Mouse (Mus musculus): ENCODE results near the gene Fntb. TPM values are rescaled to one million over a fixed set of nuclear protein-coding genes. Genes with fewer than 3 reads are reported as not detected.

The Fntb gene
- polyA plus RNA-seq, 1 experiment: 81.0 TPM

DNA sequence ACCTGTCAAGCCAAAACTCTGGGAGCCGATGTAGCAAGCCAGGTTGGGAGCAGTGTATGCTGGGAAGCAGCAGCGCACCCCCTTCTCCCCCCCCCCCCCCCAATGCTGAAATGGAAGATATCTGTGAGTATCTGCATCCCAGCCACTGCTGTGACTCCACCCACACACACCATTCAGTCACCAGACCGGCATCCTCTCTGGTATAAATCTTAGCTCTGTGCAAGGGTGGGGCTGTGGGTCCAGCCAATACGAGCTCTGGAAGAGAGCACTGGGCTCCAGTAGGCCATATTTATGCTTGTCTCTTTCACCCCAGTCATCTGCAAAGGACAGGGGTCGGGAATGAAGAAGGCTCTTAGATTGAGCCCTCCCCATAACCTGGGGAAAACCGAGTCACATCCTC, 155.0 kb downstream of the Fntb start:
- TF ChIP-seq CTCF (IDR thresholded peaks at IDR 0.05; ENCODE audit: low read depth, low read length): no peak
- no peak for TF ChIP-seq EP300 (IDR thresholded peaks at IDR 0.05; ENCODE audit: insufficient read depth, low read depth, low read length)
- TF ChIP-seq POLR2A (IDR thresholded peaks at IDR 0.05; ENCODE audit: insufficient read depth, low read length): no peak
- Histone ChIP-seq H3K4me3 (ENCODE audit: low read depth, low read length) (no peak overlapping the region), H3K27ac (ENCODE audit: insufficient read depth, low read length) (peak overlapping the region; percentile 0; the same call in 1 of the 2 replicates)

GRCm38 (mm10) chr12:76920990-76921389, 155.6 kb downstream of the Fntb start:
- Histone ChIP-seq H3K27ac (ENCODE audit: insufficient read depth, low read length) (peak overlapping the region; percentile 0; the same call in 1 of the 2 replicates), H3K4me3 (ENCODE audit: low read depth, low read length) (no peak overlapping the region), H3K27me3 (ENCODE audit: control insufficient read depth, insufficient read depth, low read length, poor library complexity, severe bottlenecking) (no peaks in the 10 kb centered on the region), H3K9ac (ENCODE audit: low read depth, poor library complexity, severe bottlenecking) (no peak overlapping the region), H3K9me3 (replicated peaks; ENCODE audit: control insufficient read depth, insufficient read depth, low read length, poor library complexity, severe bottlenecking) (no peaks in the 10 kb centered on the region), H3K36me3 (ENCODE audit: control insufficient read depth, insufficient read depth, low read length, poor library complexity, severe bottlenecking) (no peaks in the 10 kb centered on the region), H3K4me1 (ENCODE audit: control insufficient read depth, insufficient read depth, low read length) (peaks cover 12% of the 10 kb centered on the region)
- TF ChIP-seq POLR2A (IDR thresholded peaks at IDR 0.05; ENCODE audit: insufficient read depth, low read length) (no peak), EP300 (IDR thresholded peaks at IDR 0.05; ENCODE audit: insufficient read depth, low read depth, low read length) (no peak), CTCF (IDR thresholded peaks at IDR 0.05; ENCODE audit: low read depth, low read length) (no peak)

More for the DNA sequence above, 155.0 kb downstream of the Fntb start:
- Histone ChIP-seq H3K4me1 (ENCODE audit: control insufficient read depth, insufficient read depth, low read length) (peaks cover 14% of the 10 kb centered on the region), H3K27me3 (ENCODE audit: control insufficient read depth, insufficient read depth, low read length, poor library complexity, severe bottlenecking) (no peaks in the 10 kb centered on the region), H3K9ac (ENCODE audit: low read depth, poor library complexity, severe bottlenecking) (no peak overlapping the region), H3K9me3 (replicated peaks; ENCODE audit: control insufficient read depth, insufficient read depth, low read length, poor library complexity, severe bottlenecking) (no peaks in the 10 kb centered on the region), H3K36me3 (ENCODE audit: control insufficient read depth, insufficient read depth, low read length, poor library complexity, severe bottlenecking) (no peaks in the 10 kb centered on the region)

DNA sequence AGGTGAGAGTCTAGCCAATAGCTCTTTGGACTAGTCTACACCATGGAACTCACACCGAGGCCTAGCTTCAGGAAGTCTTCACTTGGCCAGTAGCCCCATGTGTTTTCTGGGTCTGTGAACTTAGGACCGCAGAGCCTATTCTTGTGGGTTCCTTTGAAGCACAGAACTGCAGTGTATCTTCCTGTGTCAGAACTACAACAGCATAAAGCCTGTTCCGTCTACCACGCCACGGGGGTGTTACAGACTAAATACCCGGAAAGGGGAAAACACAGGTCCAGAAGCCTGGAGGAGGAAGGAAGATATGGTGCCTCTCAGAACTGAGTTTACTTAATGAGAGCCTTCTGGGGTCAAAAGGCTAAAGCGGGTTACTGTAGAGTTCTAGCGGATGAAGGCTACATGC, 157.7 kb downstream of the Fntb start:
- no peaks in the 10 kb centered on the region for H3K9me3 ChIP-seq (replicated peaks; ENCODE audit: control insufficient read depth, insufficient read depth, low read length, poor library complexity, severe bottlenecking)
- TF ChIP-seq POLR2A (IDR thresholded peaks at IDR 0.05; ENCODE audit: insufficient read depth, low read length) (no peak), CTCF (IDR thresholded peaks at IDR 0.05; ENCODE audit: low read depth, low read length) (no peak), EP300 (IDR thresholded peaks at IDR 0.05; ENCODE audit: insufficient read depth, low read depth, low read length) (no peak)

GRCm38 (mm10) chr12:76924904-76925604, 159.7 kb downstream of the Fntb start:
- no peak overlapping the region for H3K4me3 ChIP-seq (ENCODE audit: low read depth, low read length)
- TF ChIP-seq CTCF (IDR thresholded peaks at IDR 0.05; ENCODE audit: low read depth, low read length): no peak
- no peak for TF ChIP-seq EP300 (IDR thresholded peaks at IDR 0.05; ENCODE audit: insufficient read depth, low read depth, low read length)
- TF ChIP-seq POLR2A (IDR thresholded peaks at IDR 0.05; ENCODE audit: insufficient read depth, low read length): no peak
- no peak overlapping the region for H3K27ac ChIP-seq (ENCODE audit: insufficient read depth, low read length)
- H3K4me1 ChIP-seq (ENCODE audit: control insufficient read depth, insufficient read depth, low read length): peaks cover 3% of the 10 kb centered on the region
- no peaks in the 10 kb centered on the region for H3K27me3 ChIP-seq (ENCODE audit: control insufficient read depth, insufficient read depth, low read length, poor library complexity, severe bottlenecking)
- no peaks in the 10 kb centered on the region for H3K36me3 ChIP-seq (ENCODE audit: control insufficient read depth, insufficient read depth, low read length, poor library complexity, severe bottlenecking)
- H3K9me3 ChIP-seq (replicated peaks; ENCODE audit: control insufficient read depth, insufficient read depth, low read length, poor library complexity, severe bottlenecking): no peaks in the 10 kb centered on the region
- H3K9ac ChIP-seq (ENCODE audit: low read depth, poor library complexity, severe bottlenecking): no peak overlapping the region

More for the DNA sequence above, 157.7 kb downstream of the Fntb start:
- Histone ChIP-seq H3K4me3 (ENCODE audit: low read depth, low read length) (no peak overlapping the region), H3K27me3 (ENCODE audit: control insufficient read depth, insufficient read depth, low read length, poor library complexity, severe bottlenecking) (no peaks in the 10 kb centered on the region), H3K36me3 (ENCODE audit: control insufficient read depth, insufficient read depth, low read length, poor library complexity, severe bottlenecking) (no peaks in the 10 kb centered on the region), H3K27ac (ENCODE audit: insufficient read depth, low read length) (no peak overlapping the region), H3K4me1 (ENCODE audit: control insufficient read depth, insufficient read depth, low read length) (peaks cover 7% of the 10 kb centered on the region), H3K9ac (ENCODE audit: low read depth, poor library complexity, severe bottlenecking) (no peak overlapping the region)

GRCm38 (mm10) chr12:76926338-76926945, 161.1 kb downstream of the Fntb start:
- Histone ChIP-seq H3K4me1 (ENCODE audit: control insufficient read depth, insufficient read depth, low read length) (peaks cover 3% of the 10 kb centered on the region), H3K4me3 (ENCODE audit: low read depth, low read length) (no peak overlapping the region)
- TF ChIP-seq CTCF (IDR thresholded peaks at IDR 0.05; ENCODE audit: low read depth, low read length) (no peak), EP300 (IDR thresholded peaks at IDR 0.05; ENCODE audit: insufficient read depth, low read depth, low read length) (no peak), POLR2A (IDR thresholded peaks at IDR 0.05; ENCODE audit: insufficient read depth, low read length) (no peak)

DNA sequence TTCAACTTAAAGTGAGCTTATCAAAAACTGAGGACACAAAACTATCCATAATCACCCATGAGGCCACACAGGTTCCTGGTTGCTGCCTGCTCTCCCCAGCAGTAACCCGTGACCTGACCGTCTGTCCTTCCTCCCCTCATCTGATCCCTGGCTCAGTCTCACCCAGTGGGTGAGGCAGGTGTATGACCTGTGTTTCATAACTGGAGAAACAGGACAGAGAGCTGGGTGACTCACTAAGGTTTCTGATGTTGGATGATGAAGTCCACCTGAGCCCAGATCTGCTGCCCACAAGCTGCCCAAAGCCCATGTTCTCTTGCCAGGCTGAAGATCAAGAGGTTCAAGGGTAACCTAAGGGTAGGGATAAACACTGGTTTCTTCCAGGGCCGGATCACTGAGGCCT, 161.6 kb downstream of the Fntb start:
- Histone ChIP-seq H3K27ac (ENCODE audit: insufficient read depth, low read length) (no peak overlapping the region), H3K9ac (ENCODE audit: low read depth, poor library complexity, severe bottlenecking) (no peak overlapping the region), H3K9me3 (replicated peaks; ENCODE audit: control insufficient read depth, insufficient read depth, low read length, poor library complexity, severe bottlenecking) (no peaks in the 10 kb centered on the region), H3K27me3 (ENCODE audit: control insufficient read depth, insufficient read depth, low read length, poor library complexity, severe bottlenecking) (no peaks in the 10 kb centered on the region), H3K36me3 (ENCODE audit: control insufficient read depth, insufficient read depth, low read length, poor library complexity, severe bottlenecking) (no peaks in the 10 kb centered on the region), H3K4me1 (ENCODE audit: control insufficient read depth, insufficient read depth, low read length) (peaks cover 8% of the 10 kb centered on the region), H3K4me3 (ENCODE audit: low read depth, low read length) (no peak overlapping the region)
- TF ChIP-seq POLR2A (IDR thresholded peaks at IDR 0.05; ENCODE audit: insufficient read depth, low read length): no peak
- no peak for TF ChIP-seq EP300 (IDR thresholded peaks at IDR 0.05; ENCODE audit: insufficient read depth, low read depth, low read length)
- TF ChIP-seq CTCF (IDR thresholded peaks at IDR 0.05; ENCODE audit: low read depth, low read length): no peak

More at GRCm38 (mm10) chr12:76926338-76926945, 161.1 kb downstream of the Fntb start:
- H3K36me3 ChIP-seq (ENCODE audit: control insufficient read depth, insufficient read depth, low read length, poor library complexity, severe bottlenecking): no peaks in the 10 kb centered on the region
- no peaks in the 10 kb centered on the region for H3K9me3 ChIP-seq (replicated peaks; ENCODE audit: control insufficient read depth, insufficient read depth, low read length, poor library complexity, severe bottlenecking)
- H3K27ac ChIP-seq (ENCODE audit: insufficient read depth, low read length): no peak overlapping the region
- no peak overlapping the region for H3K9ac ChIP-seq (ENCODE audit: low read depth, poor library complexity, severe bottlenecking)
- no peaks in the 10 kb centered on the region for H3K27me3 ChIP-seq (ENCODE audit: control insufficient read depth, insufficient read depth, low read length, poor library complexity, severe bottlenecking)

Measured in ES-Bruce4 (cell line).